Mouse (Mus musculus) spleen, adult 2 months (tissue): ENCODE measurements around the gene Tfpi2.

ENCODE experiments used
- CTCF ChIP-seq: fragments of 200-500 bp; IDR thresholded peaks from 2 replicates; pipeline ENCODE4 v1.5.1; 2011; ENCODE audit warnings: mild to moderate bottlenecking, inconsistent platforms; ENCODE audit not compliant: insufficient read depth, insufficient read length, insufficient replicate concordance; ENCODE audit errors: extremely low read depth
- POLR2A ChIP-seq: fragments of 200-500 bp; IDR thresholded peaks from 2 replicates; pipeline ENCODE4 v1.6.1; 2011; ENCODE audit warnings: low read depth, low read length, inconsistent platforms

GRCm38 (mm10) chr6:3982661-3983284, 5.9 kb downstream of the Tfpi2 start:
- TF ChIP-seq POLR2A (no peak), CTCF (no peak)
